Mouse (Mus musculus): ENCODE data around the gene Hsdl2. TPM values are rescaled to one million over a fixed set of nuclear protein-coding genes. Genes with fewer than 3 reads are reported as not detected.
A peak's percentile ranks its signal among the peaks of the same experiment; 100 is the strongest.

Gene Hsdl2
- 40.0 and 43.0 TPM in 2 replicates for polyA plus RNA-seq (2015; fragmentation: Nextera tagmentation; extraction: Ambion mirVana)

DNA sequence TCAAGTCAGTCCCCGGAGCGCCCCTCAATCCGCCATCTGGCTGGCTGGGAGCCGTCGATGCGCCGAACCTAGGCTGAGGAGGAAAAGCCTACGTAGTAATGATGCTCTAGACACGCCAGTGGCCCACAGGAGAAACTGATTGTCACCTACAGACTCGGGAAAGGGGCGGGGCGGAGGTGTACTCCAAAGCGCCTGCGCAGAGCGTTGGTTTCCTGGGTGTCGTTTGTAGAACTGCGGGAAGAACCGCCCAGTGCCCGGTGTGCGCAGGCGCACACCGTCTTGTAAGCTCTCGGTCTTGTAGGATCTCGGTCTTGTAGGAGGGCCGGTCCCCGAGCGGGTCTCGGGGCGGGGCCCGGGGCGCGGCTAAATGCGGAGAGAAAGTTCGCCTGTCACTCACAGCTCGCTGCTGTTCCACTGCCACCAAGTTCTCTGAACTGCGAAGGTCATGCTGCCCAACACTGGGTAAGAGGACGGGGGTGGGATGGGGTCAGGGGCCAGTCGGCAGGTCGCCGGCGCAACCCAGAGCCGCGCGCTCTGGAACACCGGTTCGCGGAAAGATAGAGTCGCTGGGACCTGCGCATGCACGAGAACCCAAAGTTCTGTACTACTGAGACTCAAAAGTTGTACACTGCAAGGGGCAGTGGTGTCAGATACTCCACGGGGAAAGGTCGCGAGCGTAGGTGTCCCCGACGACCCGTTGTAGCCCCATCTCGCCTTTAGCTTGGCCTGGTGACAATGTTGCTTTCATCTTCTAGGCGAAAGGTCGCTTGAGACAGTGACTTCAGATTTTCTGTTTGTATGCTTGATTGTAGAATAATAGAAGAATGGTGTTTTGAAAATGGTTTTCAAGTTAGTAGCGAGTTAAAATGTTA is at the start of gene Hsdl2:
Gene Hsdl2 (plus strand): TSS at position 250 of the 872 bp plus-strand sequence.
- Histone ChIP-seq H3K9ac (replicated peaks) (peak within 1 kb of the TSS; percentile 68), H3K4me2 (peak within 1 kb of the TSS; percentile 72), H3K27ac (replicated peaks) (peak within 1 kb of the TSS; percentile 93), H3K27me3 (replicated peaks) (no peaks in the 10 kb centered on the region), H3K4me3 (replicated peaks) (peak within 1 kb of the TSS; percentile 66), H3K36me3 (no peaks in the 10 kb centered on the region), H3K4me1 (peaks cover 20% of the 10 kb centered on the region), H3K9me3 (replicated peaks) (no peaks in the 10 kb centered on the region)
- under 1% methylated on average over 61 of the region's 61 CpGs for WGBS
- ATAC-seq (ENCODE audit: low FRiP score): peak; percentile 95

GRCm38 (mm10) chr4:59533268-59533667 is 48.1 kb upstream of the Hsdl2 start:
- ATAC-seq (ENCODE audit: low FRiP score): no peak
- Histone ChIP-seq H3K27ac (replicated peaks) (no peak overlapping the region), H3K9ac (replicated peaks) (no peak overlapping the region), H3K4me3 (replicated peaks) (no peak overlapping the region), H3K4me2 (no peak overlapping the region), H3K36me3 (no peaks in the 10 kb centered on the region), H3K27me3 (replicated peaks) (no peaks in the 10 kb centered on the region), H3K9me3 (replicated peaks) (no peaks in the 10 kb centered on the region), H3K4me1 (no peaks in the 10 kb centered on the region)
- 87% methylated on average over 2 of the region's 2 CpGs for WGBS

DNA sequence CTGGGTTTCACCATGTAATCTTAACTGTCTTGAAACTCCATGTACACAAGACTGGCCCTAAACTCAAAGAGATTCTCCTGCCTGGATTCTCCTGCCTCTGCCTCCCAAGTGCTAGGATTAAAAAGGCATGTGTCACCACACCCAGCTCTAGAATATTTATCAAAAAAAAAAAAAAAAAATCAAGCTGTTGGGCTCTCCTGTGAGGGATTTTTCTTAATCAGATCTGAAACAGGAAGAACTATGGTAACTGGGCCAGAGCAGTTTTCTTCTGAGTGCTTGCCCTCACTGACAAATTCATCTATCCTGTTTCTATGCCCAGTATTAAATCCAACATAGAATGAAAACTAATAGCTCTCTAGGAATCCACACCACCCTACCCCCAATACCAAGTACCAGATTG is 45.7 kb upstream of the Hsdl2 start:
- Histone ChIP-seq H3K36me3 (no peaks in the 10 kb centered on the region), H3K9ac (replicated peaks) (no peak overlapping the region), H3K4me2 (no peak overlapping the region), H3K4me1 (no peaks in the 10 kb centered on the region), H3K4me3 (replicated peaks) (no peak overlapping the region), H3K9me3 (replicated peaks) (no peaks in the 10 kb centered on the region), H3K27me3 (replicated peaks) (no peaks in the 10 kb centered on the region), H3K27ac (replicated peaks) (no peak overlapping the region)
- no peak for ATAC-seq (ENCODE audit: low FRiP score)

DNA sequence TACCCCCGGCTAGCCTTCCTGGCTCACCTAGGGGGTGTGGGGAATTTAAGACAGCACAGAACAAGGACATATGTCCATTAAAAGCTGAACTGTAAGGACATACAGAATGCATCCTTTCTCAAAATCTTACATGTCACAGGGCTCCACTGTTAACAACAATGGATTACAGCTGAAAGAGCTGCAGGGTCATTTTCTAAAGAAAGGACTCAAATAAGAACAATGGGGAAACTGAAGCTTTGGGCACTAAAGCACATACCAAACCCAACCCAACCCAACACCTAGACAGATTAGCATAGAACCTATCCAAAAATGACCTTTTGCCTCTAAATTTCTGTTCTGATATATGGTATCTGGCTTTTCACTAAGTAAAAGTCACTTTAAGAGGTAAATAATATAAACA is 45.1 kb upstream of the Hsdl2 start:
- Histone ChIP-seq H3K27me3 (replicated peaks) (no peaks in the 10 kb centered on the region), H3K9me3 (replicated peaks) (no peaks in the 10 kb centered on the region), H3K4me1 (no peaks in the 10 kb centered on the region), H3K36me3 (no peaks in the 10 kb centered on the region), H3K4me3 (replicated peaks) (no peak overlapping the region), H3K9ac (replicated peaks) (no peak overlapping the region), H3K27ac (replicated peaks) (no peak overlapping the region), H3K4me2 (no peak overlapping the region)
- ATAC-seq (ENCODE audit: low FRiP score): no peak
- 88% methylated on average over 1 of the region's 1 CpGs for WGBS

- H3K36me3 ChIP-seq: no peaks in the 10 kb centered on the region
- H3K4me1 ChIP-seq: peaks cover 8% of the 10 kb centered on the region
- no peak overlapping the region for H3K27ac ChIP-seq (replicated peaks)
- no peak overlapping the region for H3K9ac ChIP-seq (replicated peaks)
- H3K27me3 ChIP-seq (replicated peaks): no peaks in the 10 kb centered on the region
- ATAC-seq (ENCODE audit: low FRiP score): no peak
- no peak overlapping the region for H3K4me3 ChIP-seq (replicated peaks)
- no peak overlapping the region for H3K4me2 ChIP-seq
- no peaks in the 10 kb centered on the region for H3K9me3 ChIP-seq (replicated peaks)
Observed at GRCm38 (mm10) chr4:59543006-59543405, 38.4 kb upstream of the Hsdl2 start.

GRCm38 (mm10) chr4:59544654-59545053 is 36.7 kb upstream of the Hsdl2 start:
- 76% methylated on average over 2 of the region's 2 CpGs for WGBS
- Histone ChIP-seq H3K4me3 (replicated peaks) (no peak overlapping the region), H3K36me3 (no peaks in the 10 kb centered on the region)

GRCm38 (mm10) chr4:59546285-59547071 is 34.9 kb upstream of the Hsdl2 start:
- WGBS: 61% methylated on average over 7 of the region's 7 CpGs
- no peaks in the 10 kb centered on the region for H3K9me3 ChIP-seq (replicated peaks)
- no peak overlapping the region for H3K9ac ChIP-seq (replicated peaks)
- H3K4me3 ChIP-seq (replicated peaks): no peak overlapping the region
- no peak overlapping the region for H3K27ac ChIP-seq (replicated peaks)
- no peak for ATAC-seq (ENCODE audit: low FRiP score)
- peaks cover 11% of the 10 kb centered on the region for H3K4me1 ChIP-seq
- H3K27me3 ChIP-seq (replicated peaks): no peaks in the 10 kb centered on the region
- H3K36me3 ChIP-seq: no peaks in the 10 kb centered on the region
- H3K4me2 ChIP-seq: peak overlapping the region; percentile 75

More at GRCm38 (mm10) chr4:59544654-59545053, 36.7 kb upstream of the Hsdl2 start:
- Histone ChIP-seq H3K9me3 (replicated peaks) (no peaks in the 10 kb centered on the region), H3K27me3 (replicated peaks) (no peaks in the 10 kb centered on the region), H3K9ac (replicated peaks) (no peak overlapping the region), H3K4me1 (peaks cover 8% of the 10 kb centered on the region), H3K4me2 (no peak overlapping the region), H3K27ac (replicated peaks) (no peak overlapping the region)
- ATAC-seq (ENCODE audit: low FRiP score): no peak

GRCm38 (mm10) chr4:59547136-59547889 is 34.0 kb upstream of the Hsdl2 start:
- 21% methylated on average over 11 of the region's 11 CpGs for WGBS

GRCm38 (mm10) chr4:59548011-59548559 is 33.3 kb upstream of the Hsdl2 start:
- Histone ChIP-seq H3K4me2 (peak overlapping the region; percentile 75), H3K27me3 (replicated peaks) (no peaks in the 10 kb centered on the region), H3K4me1 (peaks cover 11% of the 10 kb centered on the region), H3K36me3 (no peaks in the 10 kb centered on the region), H3K9ac (replicated peaks) (peak overlapping the region; percentile 92), H3K4me3 (replicated peaks) (peak overlapping the region; percentile 84), H3K27ac (replicated peaks) (no peak overlapping the region), H3K9me3 (replicated peaks) (no peaks in the 10 kb centered on the region)
- no peak for ATAC-seq (ENCODE audit: low FRiP score)
- WGBS: 5% methylated on average over 18 of the region's 18 CpGs

More at GRCm38 (mm10) chr4:59547136-59547889, 34.0 kb upstream of the Hsdl2 start:
- H3K27me3 ChIP-seq (replicated peaks): no peaks in the 10 kb centered on the region
- peaks cover 11% of the 10 kb centered on the region for H3K4me1 ChIP-seq
- H3K9me3 ChIP-seq (replicated peaks): no peaks in the 10 kb centered on the region
- H3K27ac ChIP-seq (replicated peaks): no peak overlapping the region
- H3K4me3 ChIP-seq (replicated peaks): peak overlapping the region; percentile 84
- ATAC-seq (ENCODE audit: low FRiP score): no peak
- H3K9ac ChIP-seq (replicated peaks): no peak overlapping the region
- peak overlapping the region; percentile 75 for H3K4me2 ChIP-seq
- no peaks in the 10 kb centered on the region for H3K36me3 ChIP-seq

- H3K27me3 ChIP-seq (replicated peaks): no peaks in the 10 kb centered on the region
- H3K4me2 ChIP-seq: peak overlapping the region; percentile 75
- ATAC-seq (ENCODE audit: low FRiP score): peak; percentile 82
- H3K4me1 ChIP-seq: peaks cover 11% of the 10 kb centered on the region
- H3K36me3 ChIP-seq: no peaks in the 10 kb centered on the region
- under 1% methylated on average over 76 of the region's 83 CpGs for WGBS
- no peaks in the 10 kb centered on the region for H3K9me3 ChIP-seq (replicated peaks)
- peak overlapping the region; percentile 84 for H3K4me3 ChIP-seq (replicated peaks)
- peak overlapping the region; percentile 92 for H3K9ac ChIP-seq (replicated peaks)
- H3K27ac ChIP-seq (replicated peaks): peak overlapping the region; percentile 91
Observed at GRCm38 (mm10) chr4:59548560-59549174, 32.7 kb upstream of the Hsdl2 start.
